In genomic region chr13:53911261-53911660, GRCm38 (mm10) we compare ENCODE assay signal across 30 mouse cellular contexts.
"Had no signal": no experiment of that assay in that cellular context is flagged by ENCODE, and none has a peak within 500 bp of the region (broad histone marks: within the 10 kb centered on the region; RNA-seq: fewer than 3 reads in every experiment).

No protein-coding gene starts in this region.

- H3K27ac ChIP-seq: limb, embryonic 10.5 days; limb, embryonic 12.5 days; limb, embryonic 13.5 days; limb, embryonic 15.5 days; liver, embryonic 12.5 days; liver, embryonic 13.5 days; liver, embryonic 14.5 days; liver, embryonic 15.5 days; lung, embryonic 15.5 days; macrophage; midbrain, embryonic 12.5 days; midbrain, embryonic 13.5 days; midbrain, embryonic 15.5 days; neural tube, embryonic 12.5 days had no signal

- ATAC-seq: liver, postnatal 0 days; lung, postnatal 0 days; midbrain, embryonic 13.5 days; midbrain, embryonic 15.5 days had no signal

- H3K4me1 ChIP-seq: limb, embryonic 10.5 days; limb, embryonic 12.5 days; limb, embryonic 13.5 days; limb, embryonic 15.5 days; liver, embryonic 12.5 days; megakaryocyte, embryonic 14.5 days; midbrain, embryonic 15.5 days; neural tube, embryonic 12.5 days had no signal

- H3K36me3 ChIP-seq: limb, embryonic 10.5 days; limb, embryonic 12.5 days; limb, embryonic 13.5 days; limb, embryonic 15.5 days; liver, embryonic 12.5 days; liver, embryonic 13.5 days; liver, embryonic 15.5 days; lung, embryonic 15.5 days; midbrain, embryonic 12.5 days; midbrain, embryonic 13.5 days; midbrain, embryonic 15.5 days; neural tube, embryonic 12.5 days had no signal

- H3K4me3 ChIP-seq: limb, embryonic 10.5 days; limb, embryonic 12.5 days; limb, embryonic 13.5 days; limb, embryonic 15.5 days; liver, embryonic 12.5 days; liver, embryonic 13.5 days; liver, embryonic 15.5 days; lung, embryonic 15.5 days; megakaryocyte, embryonic 14.5 days; midbrain, embryonic 12.5 days; midbrain, embryonic 13.5 days; midbrain, embryonic 15.5 days; myocyte; neural tube, embryonic 12.5 days had no signal

- H3K9me3 ChIP-seq: limb, embryonic 10.5 days; limb, embryonic 12.5 days; limb, embryonic 13.5 days; limb, embryonic 15.5 days; liver, embryonic 12.5 days; liver, embryonic 13.5 days; liver, embryonic 15.5 days; lung, embryonic 15.5 days; midbrain, embryonic 12.5 days; midbrain, embryonic 13.5 days; midbrain, embryonic 15.5 days; neural tube, embryonic 12.5 days had no signal

- H3K9ac ChIP-seq: limb, embryonic 12.5 days; limb, embryonic 13.5 days; limb, embryonic 15.5 days; liver, embryonic 12.5 days; liver, embryonic 13.5 days; liver, embryonic 14.5 days; liver, embryonic 15.5 days; liver, postnatal 0 days; lung, embryonic 14.5 days; lung, embryonic 15.5 days; midbrain, embryonic 12.5 days; midbrain, embryonic 13.5 days; midbrain, embryonic 15.5 days; neural tube, embryonic 12.5 days had no signal

- DNase-seq: left cerebral cortex, postnatal 4 days; liver; liver, embryonic 13.5 days; liver, postnatal 0 days; lung, adult 18-20 months; lung, adult 2 months; lung, embryonic 14.5 days; lung, postnatal 10 days; lung, postnatal 14 days; lung, postnatal 36 days; lung, postnatal 4 days; midbrain, embryonic 14.5 days had no signal

- H3K4me2 ChIP-seq: limb, embryonic 12.5 days; limb, embryonic 13.5 days; limb, embryonic 15.5 days; liver, embryonic 11.5 days; liver, embryonic 12.5 days; liver, embryonic 13.5 days; liver, embryonic 15.5 days; lung, embryonic 14.5 days; lung, embryonic 15.5 days; midbrain, embryonic 11.5 days; midbrain, embryonic 12.5 days; midbrain, embryonic 13.5 days; midbrain, embryonic 15.5 days; neural tube, embryonic 12.5 days had no signal

- H3K27me3 ChIP-seq: limb, embryonic 12.5 days; limb, embryonic 13.5 days; limb, embryonic 15.5 days; liver, embryonic 12.5 days; liver, embryonic 13.5 days; liver, embryonic 15.5 days; lung, embryonic 15.5 days; megakaryocyte, embryonic 14.5 days; midbrain, embryonic 12.5 days; midbrain, embryonic 13.5 days; midbrain, embryonic 15.5 days; neural tube, embryonic 12.5 days had no signal
